25 mouse cellular contexts compared by ENCODE assay signal in the genomic region with DNA sequence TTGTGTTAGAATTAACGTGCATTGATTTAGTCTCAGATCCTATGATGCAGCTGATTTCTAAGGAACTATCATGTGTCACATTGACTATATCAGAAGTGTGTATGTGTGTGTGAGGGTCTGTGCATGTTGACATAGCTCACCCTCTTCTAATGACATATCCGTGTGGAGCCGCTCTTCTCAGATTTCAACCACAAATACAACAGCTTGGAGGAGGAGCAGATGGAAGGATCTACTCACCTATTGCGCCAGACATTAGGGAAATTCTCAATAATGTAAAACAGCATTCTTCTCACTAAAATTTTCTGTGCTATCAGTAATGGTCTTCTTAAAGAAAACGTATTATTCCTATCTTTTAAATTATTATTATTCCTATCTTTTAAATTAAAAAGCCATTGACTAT. TPM values are rescaled to one million over a fixed set of nuclear protein-coding genes. Genes with fewer than 3 reads are reported as not detected.
A peak's percentile ranks its signal among the peaks of the same experiment; 100 is the strongest.
DNase-seq lines count a peak whose midpoint lies in the region; ATAC-seq and TF ChIP-seq lines count a peak whose summit lies in the region.
"Had no signal": no experiment of that assay in that cellular context is flagged by ENCODE, and none has a peak within 500 bp of the region (broad histone marks: within the 10 kb centered on the region; RNA-seq: fewer than 3 reads in every experiment).

No protein-coding gene starts in this region.

- ATAC-seq in embryonic facial prominence, embryonic 14.5 days (ENCODE audit: low read depth) = peak; percentile 20; the same call in 1 of the 2 replicates
- no peak for ATAC-seq in forebrain, embryonic 11.5 days (replicated peaks; ENCODE audit: low FRiP score)
- ATAC-seq: activated CD4-positive, CD25-positive, alpha-beta regulatory T cell, adult 4 months; forebrain, embryonic 13.5 days; forebrain, embryonic 15.5 days; forebrain, postnatal 0 days; Patski had no signal

- no peaks in the 10 kb centered on the region for H3K79me3 ChIP-seq in C2C12 (ENCODE audit: low read depth)

- no peak for DNase-seq in embryonic facial prominence, embryonic 14.5 days (ENCODE audit: low spot score)
- no peak for DNase-seq in embryonic facial prominence, embryonic 10.5 days (ENCODE audit: low spot score)
- DNase-seq in 3T3-L1 (ENCODE audit: low read depth, low spot score) = peak; percentile 35
- DNase-seq in forebrain, embryonic 11.5 days (ENCODE audit: low spot score) = no peak
- DNase-seq in right cerebral cortex, adult 2 months (ENCODE audit: low spot score in 2 of 2) = no peak
- DNase-seq: adrenal gland, postnatal 10 days; adrenal gland, postnatal 25 days; B cell, adult 2 months; cerebellum, adult 11 months; cerebellum, adult 18-20 months; cerebellum, adult 8-10 months; cerebellum, adult 9-11 months; cerebellum, postnatal 14 days; cerebellum, postnatal 36 days; embryo, embryonic 11 days; forebrain, postnatal 0 days had no signal

- H3K27ac ChIP-seq in embryonic facial prominence, embryonic 14.5 days (replicated peaks; ENCODE audit: low read depth, low read length) = no peak overlapping the region
- no peak overlapping the region for H3K27ac ChIP-seq in embryonic facial prominence, embryonic 10.5 days (replicated peaks)
- no peak overlapping the region for H3K27ac ChIP-seq in forebrain, embryonic 11.5 days (ENCODE audit: low read depth, low read length)
- H3K27ac ChIP-seq: embryonic facial prominence, embryonic 12.5 days; embryonic facial prominence, embryonic 15.5 days; forebrain, embryonic 10.5 days; forebrain, embryonic 13.5 days; forebrain, embryonic 15.5 days had no signal

- no peak overlapping the region for H3K4me3 ChIP-seq in embryonic facial prominence, embryonic 14.5 days (ENCODE audit: low read depth, low read length)
- no peak overlapping the region for H3K4me3 ChIP-seq in embryonic facial prominence, embryonic 10.5 days
- no peak overlapping the region for H3K4me3 ChIP-seq in C2C12 (ENCODE audit: insufficient read depth, poor library complexity, severe bottlenecking)
- no peak overlapping the region for H3K4me3 ChIP-seq in forebrain, embryonic 11.5 days (ENCODE audit: low read depth, low read length)
- H3K4me3 ChIP-seq: embryonic facial prominence, embryonic 12.5 days; embryonic facial prominence, embryonic 15.5 days; erythroblast, embryonic 14.5 days; forebrain, embryonic 10.5 days; forebrain, embryonic 13.5 days; forebrain, embryonic 15.5 days had no signal

- no peaks in the 10 kb centered on the region for H3K79me2 ChIP-seq in C2C12 (ENCODE audit: control insufficient read depth, insufficient read depth)

- no peaks in the 10 kb centered on the region for H3K27me3 ChIP-seq in embryonic facial prominence, embryonic 14.5 days (replicated peaks; ENCODE audit: control insufficient read depth, insufficient read depth, low read length)
- no peaks in the 10 kb centered on the region for H3K27me3 ChIP-seq in embryonic facial prominence, embryonic 10.5 days (replicated peaks; ENCODE audit: low read depth, poor library complexity, severe bottlenecking)
- H3K27me3 ChIP-seq in C2C12 (ENCODE audit: control insufficient read depth, insufficient read depth, insufficient read length) = no peaks in the 10 kb centered on the region
- H3K27me3 ChIP-seq in forebrain, embryonic 11.5 days (ENCODE audit: control insufficient read depth, insufficient read depth, low read length) = no peaks in the 10 kb centered on the region
- H3K27me3 ChIP-seq: embryonic facial prominence, embryonic 12.5 days; embryonic facial prominence, embryonic 15.5 days; forebrain, embryonic 13.5 days; forebrain, embryonic 15.5 days; Patski had no signal

- H3ac ChIP-seq in C2C12 (ENCODE audit: control insufficient read depth, insufficient read length, low read depth) = no peak overlapping the region

- TF ChIP-seq CTCF in C2C12 (IDR thresholded peaks at IDR 0.05; ENCODE audit: control insufficient read depth, insufficient read depth, insufficient read length) = no peak

- no peaks in the 10 kb centered on the region for H3K36me3 ChIP-seq in embryonic facial prominence, embryonic 14.5 days (ENCODE audit: control insufficient read depth, insufficient read depth, low read length)
- H3K36me3 ChIP-seq in embryonic facial prominence, embryonic 10.5 days (replicated peaks) = peaks cover 24% of the 10 kb centered on the region
- H3K36me3 ChIP-seq in C2C12 (ENCODE audit: control insufficient read depth, insufficient read depth) = peaks cover 5% of the 10 kb centered on the region
- no peaks in the 10 kb centered on the region for H3K36me3 ChIP-seq in forebrain, embryonic 11.5 days (ENCODE audit: control insufficient read depth, insufficient read depth, low read length)
- H3K36me3 ChIP-seq: embryonic facial prominence, embryonic 12.5 days; embryonic facial prominence, embryonic 15.5 days; forebrain, embryonic 15.5 days had no signal

- no peak overlapping the region for H3K4me2 ChIP-seq in embryonic facial prominence, embryonic 14.5 days (ENCODE audit: low read depth, low read length)
- no peak overlapping the region for H3K4me2 ChIP-seq in forebrain, embryonic 11.5 days (ENCODE audit: low read depth, low read length, severe bottlenecking)
- H3K4me2 ChIP-seq: embryonic facial prominence, embryonic 12.5 days; embryonic facial prominence, embryonic 15.5 days; forebrain, embryonic 13.5 days; forebrain, embryonic 15.5 days had no signal

- no peaks in the 10 kb centered on the region for H3K9me3 ChIP-seq in embryonic facial prominence, embryonic 14.5 days (ENCODE audit: control insufficient read depth, low read length)
- no peaks in the 10 kb centered on the region for H3K9me3 ChIP-seq in embryonic facial prominence, embryonic 10.5 days
- H3K9me3 ChIP-seq in forebrain, embryonic 11.5 days (ENCODE audit: control insufficient read depth, low read length) = no peaks in the 10 kb centered on the region
- H3K9me3 ChIP-seq: embryonic facial prominence, embryonic 12.5 days; embryonic facial prominence, embryonic 15.5 days; forebrain, embryonic 10.5 days; forebrain, embryonic 13.5 days; forebrain, embryonic 15.5 days had no signal

- no peak overlapping the region for H3K9ac ChIP-seq in embryonic facial prominence, embryonic 14.5 days (ENCODE audit: low read depth, low read length)
- no peak overlapping the region for H3K9ac ChIP-seq in forebrain, embryonic 11.5 days (ENCODE audit: low read length)
- H3K9ac ChIP-seq: embryonic facial prominence, embryonic 12.5 days; embryonic facial prominence, embryonic 15.5 days; forebrain, embryonic 13.5 days; forebrain, embryonic 15.5 days; forebrain, postnatal 0 days had no signal

- 69% methylated on average over 5 of the region's 5 CpGs for WGBS in embryonic facial prominence, embryonic 14.5 days
- 85% methylated on average over 5 of the region's 5 CpGs for WGBS in embryonic facial prominence, embryonic 10.5 days
- WGBS in forebrain, embryonic 11.5 days = 91% methylated on average over 5 of the region's 5 CpGs

- no peaks in the 10 kb centered on the region for H3K4me1 ChIP-seq in embryonic facial prominence, embryonic 14.5 days (ENCODE audit: control insufficient read depth, insufficient read depth, low read length)
- no peaks in the 10 kb centered on the region for H3K4me1 ChIP-seq in embryonic facial prominence, embryonic 10.5 days
- no peaks in the 10 kb centered on the region for H3K4me1 ChIP-seq in forebrain, embryonic 11.5 days (replicated peaks; ENCODE audit: control insufficient read depth, insufficient read depth, low read length)
- H3K4me1 ChIP-seq: embryonic facial prominence, embryonic 12.5 days; embryonic facial prominence, embryonic 15.5 days; forebrain, embryonic 13.5 days; forebrain, embryonic 15.5 days had no signal

TF ChIP-seq in C2C12, 6 proteins besides CTCF, POLR2A, EP300 and RAD21:
- TF ChIP-seq FOSL1 (IDR thresholded peaks at IDR 0.05; ENCODE audit: insufficient read depth, low read length, poor library complexity, severe bottlenecking) (no peak), CEBPB (IDR thresholded peaks at IDR 0.05; ENCODE audit: low read depth) (peak; percentile 69)

RNA-seq across cellular contexts. Expression of a gene that starts 6.9 kb away (rescaled TPM):
- 0.56 and 1.2 TPM in 2 replicates for polyA plus RNA-seq in embryonic facial prominence, embryonic 14.5 days (2014; fragmentation: Nextera tagmentation; extraction: Ambion mirVana)
- polyA plus RNA-seq in embryonic facial prominence, embryonic 10.5 days (2016; fragmentation: Nextera tagmentation; extraction: Ambion mirVana) = 0.24 and 0.36 TPM in 2 replicates
- polyA plus RNA-seq in C2C12 (2012; fragmentation: generic; extraction: Trizol) = not detected
- polyA plus RNA-seq in forebrain, embryonic 11.5 days (2014; fragmentation: Nextera tagmentation; extraction: Ambion mirVana) = 0.27 and 0.31 TPM in 2 replicates
- polyA plus RNA-seq: activated CD4-positive, CD25-positive, alpha-beta regulatory T cell, adult 4 months; erythroblast, embryonic 14.5 days had no signal

RNA-seq across cellular contexts. Expression of a gene that starts 22.9 kb away (rescaled TPM):
- 12.5 and 13.8 TPM in 2 replicates for polyA plus RNA-seq in embryonic facial prominence, embryonic 14.5 days (2014; fragmentation: Nextera tagmentation; extraction: Ambion mirVana)
- 24.7 and 25.5 TPM in 2 replicates for polyA plus RNA-seq in embryonic facial prominence, embryonic 10.5 days (2016; fragmentation: Nextera tagmentation; extraction: Ambion mirVana)
- polyA plus RNA-seq in C2C12 (2012; fragmentation: generic; extraction: Trizol) = 3.3 TPM
- polyA plus RNA-seq in forebrain, embryonic 11.5 days (2014; fragmentation: Nextera tagmentation; extraction: Ambion mirVana) = 23.2 and 25.4 TPM in 2 replicates

RNA-seq across cellular contexts. Expression of a gene that starts 23.0 kb away (rescaled TPM):
- polyA plus RNA-seq in embryonic facial prominence, embryonic 14.5 days (2014; fragmentation: Nextera tagmentation; extraction: Ambion mirVana) = 12.4 and 16.9 TPM in 2 replicates
- 10.8 and 12.2 TPM in 2 replicates for polyA plus RNA-seq in embryonic facial prominence, embryonic 10.5 days (2016; fragmentation: Nextera tagmentation; extraction: Ambion mirVana)
- 3.7 TPM for polyA plus RNA-seq in C2C12 (2012; fragmentation: generic; extraction: Trizol)
- polyA plus RNA-seq in forebrain, embryonic 11.5 days (2014; fragmentation: Nextera tagmentation; extraction: Ambion mirVana) = 12.5 and 13.3 TPM in 2 replicates
- polyA plus RNA-seq: erythroblast, embryonic 14.5 days had no signal
